Mouse (Mus musculus) liver, embryonic 15.5 days (tissue): ENCODE measurements around the gene Atf1. TPM values are rescaled to one million over a fixed set of nuclear protein-coding genes. Genes with fewer than 3 reads are reported as not detected.

ENCODE experiments used
- ATAC-seq: fragments of 200-750 bp; cut with Nextera tagmentation; 2 replicates; pipeline ENCODE4 v1.8.0; 2017; ENCODE audit warnings: moderate number of reproducible peaks, mild to moderate bottlenecking, moderate library complexity; ENCODE audit not compliant: insufficient read depth
- H3K27ac ChIP-seq: fragments of 300-500 bp; sonication (generic); replicated peaks from 2 replicates; pipeline ENCODE4 v1.5.1; 2015; ENCODE audit warnings: mild to moderate bottlenecking, inconsistent platforms
- H3K27me3 ChIP-seq: fragments of 300-500 bp; sonication (generic); 2 replicates; pipeline ENCODE4 v1.6.1; 2015; ENCODE audit warnings: mild to moderate bottlenecking, inconsistent platforms
- H3K36me3 ChIP-seq: fragments of 300-500 bp; sonication (generic); replicated peaks from 2 replicates; pipeline ENCODE4 v1.6.1; 2015; ENCODE audit warnings: moderate library complexity, mild to moderate bottlenecking, inconsistent platforms
- H3K4me1 ChIP-seq: fragments of 300-500 bp; sonication (generic); replicated peaks from 2 replicates; pipeline ENCODE4 v1.6.1; 2015; ENCODE audit warnings: inconsistent platforms
- H3K4me2 ChIP-seq: fragments of 300-500 bp; sonication (generic); 2 replicates; pipeline ENCODE4 v1.6.1; 2015; ENCODE audit warnings: moderate library complexity, mild to moderate bottlenecking, inconsistent platforms
- H3K4me3 ChIP-seq: fragments of 300-500 bp; sonication (generic); replicated peaks from 2 replicates; pipeline ENCODE4 v1.5.1; 2015; ENCODE audit warnings: mild to moderate bottlenecking, inconsistent platforms
- H3K9ac ChIP-seq: fragments of 300-500 bp; sonication (generic); 2 replicates; pipeline ENCODE4 v1.6.1; 2015; ENCODE audit warnings: moderate library complexity, mild to moderate bottlenecking, inconsistent platforms
- H3K9me3 ChIP-seq: fragments of 300-500 bp; sonication (generic); replicated peaks from 2 replicates; pipeline ENCODE4 v1.6.1; 2016; ENCODE audit warnings: inconsistent platforms
- WGBS: fragments of 180-500 bp; shearing (Covaris S2); methylation state at CpG from one replicate; pipeline ENCODE4 v1.1.7; 2015; ENCODE audit warnings: mixed read lengths; ENCODE audit not compliant: insufficient replicate concordance; 5-methylcytosine and 5-hydroxymethylcytosine counted together
- polyA plus RNA-seq: library from polyadenylated mRNA; unstranded; fragments of >200 nt; fragmentation: Nextera tagmentation; extraction: Ambion mirVana; gene quantifications from 2 replicates; pipeline ENCODE4 v1.2.1, GENCODE M21; 2015

Gene Atf1
- polyA plus RNA-seq, 1 experiment from 2014 or later: 34.4 TPM

- no peaks in the 10 kb centered on the region for H3K27me3 ChIP-seq
- no peak overlapping the region for H3K4me3 ChIP-seq
- 67% methylated on average over 5 of the region's 5 CpGs for WGBS
- no peak overlapping the region for H3K9ac ChIP-seq
- no peaks in the 10 kb centered on the region for H3K9me3 ChIP-seq
- H3K4me1 ChIP-seq: peaks cover 14% of the 10 kb centered on the region; the same call in 1 of the 2 replicates
- H3K4me2 ChIP-seq: no peak overlapping the region
- ATAC-seq: no peak
- peaks cover 60% of the 10 kb centered on the region for H3K36me3 ChIP-seq
- H3K27ac ChIP-seq: no peak overlapping the region
Observed at GRCm38 (mm10) chr15:100188542-100188941, 39.1 kb upstream of the Atf1 start.

GRCm38 (mm10) chr15:100188962-100189404 is 38.6 kb upstream of the Atf1 start:
- ATAC-seq: no peak

DNA sequence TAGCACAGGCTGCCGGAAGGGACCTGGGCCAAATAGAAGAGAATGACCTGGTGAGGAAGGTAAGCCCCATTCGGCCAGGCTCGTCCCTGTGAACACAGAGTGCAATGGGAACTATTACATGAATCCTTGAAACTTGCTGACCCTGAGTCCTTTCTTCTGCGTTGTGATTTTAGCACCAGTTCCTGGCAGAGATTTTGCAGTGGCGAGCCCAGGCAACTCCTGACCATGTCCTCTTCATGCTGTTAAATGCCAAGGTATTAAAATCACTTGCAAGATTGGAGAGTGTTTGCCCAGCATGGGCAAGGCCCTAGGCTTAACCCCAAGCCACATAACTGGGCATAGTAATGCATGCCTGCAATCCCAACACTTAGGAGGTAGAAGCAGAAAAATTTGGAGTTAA is 37.5 kb upstream of the Atf1 start:
- peaks cover 14% of the 10 kb centered on the region; the same call in 1 of the 2 replicates for H3K4me1 ChIP-seq
- no peak overlapping the region for H3K9ac ChIP-seq
- H3K9me3 ChIP-seq: no peaks in the 10 kb centered on the region
- no peak overlapping the region for H3K27ac ChIP-seq
- 76% methylated on average over 5 of the region's 5 CpGs for WGBS
- no peaks in the 10 kb centered on the region for H3K27me3 ChIP-seq
- H3K4me2 ChIP-seq: no peak overlapping the region
- no peak overlapping the region for H3K4me3 ChIP-seq
- peaks cover 52% of the 10 kb centered on the region for H3K36me3 ChIP-seq
- no peak for ATAC-seq

More at GRCm38 (mm10) chr15:100188962-100189404, 38.6 kb upstream of the Atf1 start:
- no peak overlapping the region for H3K4me3 ChIP-seq
- WGBS: 79% methylated on average over 14 of the region's 14 CpGs
- no peak overlapping the region for H3K4me2 ChIP-seq
- no peak overlapping the region for H3K9ac ChIP-seq
- peaks cover 14% of the 10 kb centered on the region; the same call in 1 of the 2 replicates for H3K4me1 ChIP-seq
- H3K27me3 ChIP-seq: no peaks in the 10 kb centered on the region
- H3K9me3 ChIP-seq: no peaks in the 10 kb centered on the region
- peaks cover 62% of the 10 kb centered on the region for H3K36me3 ChIP-seq
- no peak overlapping the region for H3K27ac ChIP-seq

- Histone ChIP-seq H3K36me3 (peaks cover 22% of the 10 kb centered on the region), H3K4me3 (no peak overlapping the region), H3K9ac (no peak overlapping the region), H3K27ac (no peak overlapping the region), H3K9me3 (no peaks in the 10 kb centered on the region), H3K27me3 (no peaks in the 10 kb centered on the region), H3K4me1 (no peaks in the 10 kb centered on the region), H3K4me2 (no peak overlapping the region)
- WGBS: 83% methylated on average over 11 of the region's 11 CpGs
- no peak for ATAC-seq
Observed at GRCm38 (mm10) chr15:100198983-100199745, 28.5 kb upstream of the Atf1 start.

GRCm38 (mm10) chr15:100199790-100200189 is 27.8 kb upstream of the Atf1 start:
- Histone ChIP-seq H3K36me3 (peaks cover 22% of the 10 kb centered on the region), H3K4me2 (no peak overlapping the region), H3K9ac (no peak overlapping the region), H3K27me3 (no peaks in the 10 kb centered on the region), H3K9me3 (no peaks in the 10 kb centered on the region), H3K27ac (no peak overlapping the region), H3K4me3 (no peak overlapping the region), H3K4me1 (no peaks in the 10 kb centered on the region)
- ATAC-seq: no peak
- 58% methylated on average over 3 of the region's 3 CpGs for WGBS

DNA sequence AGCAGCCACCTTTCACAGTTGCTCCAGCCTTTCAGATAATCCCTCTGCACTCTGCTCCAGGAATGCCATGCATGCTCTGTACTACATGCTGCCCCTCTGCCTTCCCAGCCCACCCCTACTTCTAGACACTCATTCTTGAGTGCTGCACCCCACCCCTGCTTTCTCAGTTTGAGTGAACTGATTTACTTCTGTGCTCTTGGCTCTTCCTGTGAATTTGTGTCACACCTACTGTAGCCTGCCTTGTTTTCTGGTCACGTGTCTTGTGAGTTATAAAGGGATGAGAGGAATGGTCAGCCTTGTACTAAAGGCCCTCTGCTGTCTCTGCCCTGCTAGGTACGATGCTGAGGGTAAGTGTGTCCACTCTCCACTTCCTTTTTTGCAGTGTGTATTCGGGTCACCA is 25.8 kb upstream of the Atf1 start:
- ATAC-seq: no peak
- Histone ChIP-seq H3K9ac (no peak overlapping the region), H3K4me3 (no peak overlapping the region), H3K27me3 (no peaks in the 10 kb centered on the region), H3K9me3 (no peaks in the 10 kb centered on the region), H3K27ac (no peak overlapping the region), H3K4me1 (no peaks in the 10 kb centered on the region), H3K36me3 (peaks cover 25% of the 10 kb centered on the region), H3K4me2 (no peak overlapping the region)
- 74% methylated on average over 3 of the region's 3 CpGs for WGBS

- H3K36me3 ChIP-seq: peaks cover 32% of the 10 kb centered on the region
Observed at GRCm38 (mm10) chr15:100202431-100203015, 25.1 kb upstream of the Atf1 start.

DNA sequence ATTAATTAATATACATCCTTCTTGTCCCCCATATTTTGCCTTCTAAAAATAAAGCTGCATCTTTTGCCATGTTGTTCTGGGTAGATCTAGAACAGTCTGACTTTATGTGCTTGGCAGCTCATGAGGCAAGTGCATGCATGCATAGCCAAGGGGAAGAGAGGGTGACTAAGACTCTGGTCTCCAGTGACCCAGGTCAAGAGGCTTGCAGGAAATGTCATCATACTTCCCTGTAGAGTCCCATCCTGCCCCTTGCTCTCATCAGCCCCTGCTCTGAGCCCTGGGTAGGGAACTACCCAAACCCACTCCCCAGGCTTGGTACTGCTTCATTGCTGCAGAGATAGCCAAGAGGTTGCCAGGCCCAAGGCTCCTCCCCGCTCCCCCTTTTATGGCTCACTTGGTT is 23.0 kb upstream of the Atf1 start:
- Histone ChIP-seq H3K4me2 (no peak overlapping the region), H3K4me1 (no peaks in the 10 kb centered on the region), H3K9me3 (no peaks in the 10 kb centered on the region), H3K9ac (no peak overlapping the region), H3K4me3 (no peak overlapping the region), H3K27me3 (no peaks in the 10 kb centered on the region), H3K27ac (no peak overlapping the region), H3K36me3 (peaks cover 32% of the 10 kb centered on the region)
- no peak for ATAC-seq
- WGBS: 81% methylated on average over 1 of the region's 1 CpGs

More at GRCm38 (mm10) chr15:100202431-100203015, 25.1 kb upstream of the Atf1 start:
- H3K9me3 ChIP-seq: no peaks in the 10 kb centered on the region
- ATAC-seq: no peak
- WGBS: 83% methylated on average over 4 of the region's 4 CpGs
- no peaks in the 10 kb centered on the region for H3K4me1 ChIP-seq
- no peak overlapping the region for H3K4me3 ChIP-seq
- no peak overlapping the region for H3K27ac ChIP-seq
- no peak overlapping the region for H3K4me2 ChIP-seq
- no peak overlapping the region for H3K9ac ChIP-seq
- H3K27me3 ChIP-seq: no peaks in the 10 kb centered on the region

GRCm38 (mm10) chr15:100210013-100210412 is 17.6 kb upstream of the Atf1 start:
- no peak overlapping the region for H3K4me2 ChIP-seq
- no peak overlapping the region for H3K4me3 ChIP-seq
- H3K36me3 ChIP-seq: peaks cover 56% of the 10 kb centered on the region
- H3K9me3 ChIP-seq: no peaks in the 10 kb centered on the region
- no peak overlapping the region for H3K9ac ChIP-seq
- H3K4me1 ChIP-seq: no peaks in the 10 kb centered on the region
- 87% methylated on average over 3 of the region's 3 CpGs for WGBS
- no peak for ATAC-seq
- H3K27me3 ChIP-seq: no peaks in the 10 kb centered on the region
- no peak overlapping the region for H3K27ac ChIP-seq

GRCm38 (mm10) chr15:100213339-100213738 is 14.3 kb upstream of the Atf1 start:
- H3K27ac ChIP-seq: no peak overlapping the region
- no peak overlapping the region for H3K4me3 ChIP-seq
- no peak overlapping the region for H3K4me2 ChIP-seq
- H3K4me1 ChIP-seq: no peaks in the 10 kb centered on the region
- no peaks in the 10 kb centered on the region for H3K9me3 ChIP-seq
- 68% methylated on average over 2 of the region's 2 CpGs for WGBS
- H3K36me3 ChIP-seq: peaks cover 46% of the 10 kb centered on the region
- H3K9ac ChIP-seq: no peak overlapping the region
- no peak for ATAC-seq
- H3K27me3 ChIP-seq: no peaks in the 10 kb centered on the region

GRCm38 (mm10) chr15:100215092-100215491 is 12.5 kb upstream of the Atf1 start:
- peaks cover 39% of the 10 kb centered on the region for H3K36me3 ChIP-seq
- WGBS: 64% methylated on average over 11 of the region's 11 CpGs
- ATAC-seq: no peak
- H3K9ac ChIP-seq: no peak overlapping the region
- no peak overlapping the region for H3K4me2 ChIP-seq
- no peak overlapping the region for H3K4me3 ChIP-seq
- no peaks in the 10 kb centered on the region for H3K27me3 ChIP-seq
- H3K9me3 ChIP-seq: no peaks in the 10 kb centered on the region
- H3K4me1 ChIP-seq: no peaks in the 10 kb centered on the region
- no peak overlapping the region for H3K27ac ChIP-seq
